Mouse (Mus musculus) adrenal gland, postnatal 14 days (tissue): Measurements from ENCODE around the gene Fars2. TPM values are rescaled to one million over a fixed set of nuclear protein-coding genes. Genes with fewer than 3 reads are reported as not detected.

Experiments
- DNase-seq: peaks from one replicate; pipeline ENCODE4 v3.0.0; 2021; ENCODE audit warnings: mixed read lengths
- total RNA-seq: library from RNA; stranded (reverse); gene quantifications from 2 replicates; pipeline ENCODE4 v1.2.3, GENCODE M21; 2021

Gene Fars2
- total RNA-seq, 1 experiment from 2014 or later: 83.6 TPM

DNA sequence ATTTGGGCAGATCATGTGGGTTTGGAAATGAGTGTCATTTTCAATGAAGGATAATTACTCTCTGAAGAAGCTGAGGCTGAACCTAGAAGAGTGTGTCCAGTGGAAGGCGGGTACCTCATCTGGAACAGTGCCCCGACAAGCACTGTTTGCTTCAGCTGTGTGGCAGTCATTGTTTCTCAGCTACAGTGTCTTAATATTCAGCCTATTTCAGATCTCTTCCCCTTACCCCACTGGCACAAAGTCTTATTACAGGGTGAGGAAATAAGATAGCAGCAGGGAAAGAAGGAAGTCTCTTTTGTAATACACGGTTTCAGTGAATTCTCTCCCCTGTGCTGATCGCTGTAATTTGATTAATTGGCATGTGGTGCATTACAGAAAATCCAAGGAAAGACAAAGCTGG lies 101.1 kb downstream of the Fars2 start:
- DNase-seq: no peak

DNA sequence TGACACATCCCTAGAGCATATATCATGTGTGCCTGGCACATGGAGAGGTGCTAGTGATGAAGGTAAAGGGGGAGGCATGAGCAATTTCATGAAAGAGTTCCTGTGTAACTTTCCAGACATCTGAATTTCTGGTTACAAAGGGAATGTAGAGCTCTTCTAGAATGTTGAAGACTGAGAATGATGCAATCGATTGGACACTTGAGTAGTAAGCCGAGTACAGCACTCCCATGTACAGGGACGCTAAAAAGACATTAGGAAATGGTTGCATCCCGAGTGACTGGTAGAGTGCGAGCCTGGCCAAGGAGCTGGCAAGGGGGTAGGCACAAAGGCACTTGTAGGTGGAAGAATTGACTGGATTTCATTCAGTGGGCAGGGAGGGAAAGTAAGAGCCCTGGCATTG lies 102.3 kb downstream of the Fars2 start:
- DNase-seq: no peak

DNA sequence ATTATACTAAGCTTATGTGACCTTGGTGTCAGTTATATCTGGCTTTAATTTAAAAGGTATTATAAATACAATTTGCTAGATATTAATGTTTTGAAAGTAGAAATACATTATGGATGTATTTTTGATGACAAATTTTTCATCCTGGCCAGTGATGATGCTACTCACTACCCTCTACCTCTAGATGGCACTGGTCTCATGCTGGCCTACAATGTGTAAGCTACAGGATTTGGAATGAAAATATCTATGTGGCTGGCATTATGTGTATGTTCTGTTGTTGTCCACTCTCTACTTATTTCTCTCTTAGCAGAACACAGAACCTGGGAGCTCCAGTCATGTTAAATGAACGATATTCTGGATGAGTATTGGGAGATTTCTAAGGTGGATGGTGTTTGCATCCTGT lies 104.7 kb downstream of the Fars2 start:
- DNase-seq: no peak

GRCm38 (mm10) chr13:36222721-36223120 lies 105.5 kb downstream of the Fars2 start:
- no peak for DNase-seq

DNA sequence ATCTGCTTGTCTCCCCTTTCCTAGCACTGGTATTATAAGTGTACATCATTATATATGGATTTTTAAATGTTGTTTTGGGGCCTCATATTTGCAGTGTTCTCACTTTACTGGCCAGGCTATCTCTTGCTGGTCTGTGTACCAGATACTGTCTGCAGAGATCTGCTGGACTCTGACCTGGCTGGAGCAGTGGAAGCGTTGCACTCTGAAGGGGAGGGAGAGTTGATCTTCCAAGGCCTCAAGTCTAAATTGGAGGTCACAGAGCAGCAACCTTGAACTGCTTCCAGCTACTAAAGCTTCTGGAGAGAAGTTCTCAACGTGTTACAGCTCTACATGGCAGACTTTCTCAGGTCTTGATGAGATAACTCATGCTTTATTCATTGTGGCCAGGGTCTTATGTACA lies 107.2 kb downstream of the Fars2 start:
- DNase-seq: peak; percentile 47

DNA sequence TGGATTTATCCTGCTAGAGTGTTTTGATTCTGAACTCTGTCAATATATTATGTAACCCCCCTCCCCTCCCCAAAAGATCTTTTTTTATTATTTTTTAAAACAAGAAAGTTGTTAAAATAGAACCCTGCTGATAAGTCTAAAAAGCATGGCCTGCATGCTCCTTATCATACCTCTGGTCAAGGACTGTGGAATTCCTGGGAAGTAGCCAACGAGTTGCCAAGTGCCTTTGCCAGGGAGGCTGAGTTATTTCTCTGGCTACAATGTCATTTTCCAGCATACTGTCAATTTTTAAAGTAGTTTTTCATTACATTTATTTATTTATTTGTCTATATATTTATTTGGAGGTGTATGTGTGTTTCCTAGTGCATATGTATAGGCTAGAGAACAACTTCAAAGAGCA lies 125.0 kb downstream of the Fars2 start:
- peak; percentile 80 for DNase-seq

- DNase-seq: no peak
Observed at GRCm38 (mm10) chr13:36253936-36254335, 136.7 kb downstream of the Fars2 start.

DNA sequence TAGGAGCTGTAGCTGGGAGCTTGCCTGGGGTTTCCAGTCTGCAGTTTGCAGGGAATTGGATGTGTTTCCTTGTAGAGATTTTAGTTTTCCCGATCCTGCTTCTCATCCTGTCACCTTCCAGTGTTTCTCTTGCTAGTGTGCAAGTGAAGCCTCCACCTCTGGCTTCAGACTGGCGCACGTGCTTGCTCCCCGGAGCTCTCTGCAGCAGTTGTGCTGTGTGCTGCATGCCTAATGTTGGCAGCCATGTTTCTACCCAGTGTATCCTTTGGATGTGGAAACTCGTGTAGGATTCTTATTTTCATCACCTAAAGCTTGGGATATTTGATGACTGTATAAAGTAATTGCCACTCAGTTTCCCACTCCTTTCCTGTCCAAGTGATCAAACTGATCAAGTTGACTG lies 140.0 kb downstream of the Fars2 start:
- DNase-seq: no peak

DNA sequence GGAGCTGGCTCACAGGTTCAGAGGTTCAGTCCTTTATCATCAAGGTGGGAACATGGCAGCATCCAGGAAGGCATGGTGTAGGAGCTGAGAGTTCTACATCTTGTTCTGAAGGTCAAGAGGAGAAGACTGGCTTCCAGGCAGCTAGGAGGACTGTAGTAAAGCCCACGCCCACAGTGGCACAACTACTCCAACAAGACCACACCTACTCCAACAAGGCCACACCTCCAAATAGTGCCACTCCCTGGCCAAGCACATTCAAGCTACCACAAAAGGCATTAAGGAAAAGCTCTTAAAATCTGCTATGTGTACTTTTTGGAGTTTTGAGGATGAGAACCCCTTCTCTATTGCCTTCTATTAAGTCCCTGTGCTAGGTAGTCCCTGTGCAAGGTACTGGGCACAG lies 142.5 kb downstream of the Fars2 start:
- DNase-seq: no peak

- no peak for DNase-seq
Observed at GRCm38 (mm10) chr13:36261299-36261698, 144.1 kb downstream of the Fars2 start.

DNA sequence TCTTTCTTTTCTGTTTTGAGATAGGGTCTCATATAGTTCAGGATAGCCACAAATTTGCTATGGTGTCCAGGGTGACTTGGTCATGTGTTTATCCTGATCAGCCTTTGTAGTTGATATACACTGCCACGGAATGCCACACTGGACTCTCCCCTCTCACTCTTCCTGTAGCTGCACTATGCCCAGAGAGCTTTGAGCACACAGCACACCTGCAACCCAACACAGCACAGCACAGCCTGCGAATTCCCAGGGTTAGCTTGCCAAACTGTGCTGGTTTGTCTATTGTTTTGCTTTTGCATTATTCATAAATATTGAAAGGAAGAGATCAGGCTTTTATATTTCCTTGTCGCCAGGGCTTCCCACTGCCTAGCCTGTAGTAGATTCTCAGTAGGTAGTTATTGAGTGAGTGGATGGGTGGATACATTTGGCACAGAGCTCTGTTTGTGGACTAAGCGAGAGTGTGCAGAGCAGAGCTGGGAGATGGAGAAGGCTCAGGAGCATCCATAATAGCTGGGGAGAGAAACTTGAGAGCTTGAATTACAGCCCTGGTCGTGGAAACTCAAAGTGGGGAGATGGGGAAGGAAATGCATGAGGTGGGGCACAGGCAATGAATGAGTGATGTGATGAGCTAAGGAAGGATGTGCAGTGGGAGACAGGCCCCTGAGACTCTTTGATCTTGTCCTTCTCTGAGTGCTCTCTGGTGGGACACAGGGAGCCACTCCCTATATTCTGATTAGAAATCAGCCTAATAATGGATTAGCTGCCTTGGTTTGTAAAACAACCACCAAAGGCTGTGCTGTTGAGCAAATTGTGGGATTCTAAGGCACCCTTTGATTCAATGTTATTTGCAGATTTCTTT lies 146.3 kb downstream of the Fars2 start:
- DNase-seq: no peak

GRCm38 (mm10) chr13:36264391-36264790 lies 147.2 kb downstream of the Fars2 start:
- no peak for DNase-seq

- DNase-seq: no peak
Observed at GRCm38 (mm10) chr13:36265342-36265744, 148.1 kb downstream of the Fars2 start.

DNA sequence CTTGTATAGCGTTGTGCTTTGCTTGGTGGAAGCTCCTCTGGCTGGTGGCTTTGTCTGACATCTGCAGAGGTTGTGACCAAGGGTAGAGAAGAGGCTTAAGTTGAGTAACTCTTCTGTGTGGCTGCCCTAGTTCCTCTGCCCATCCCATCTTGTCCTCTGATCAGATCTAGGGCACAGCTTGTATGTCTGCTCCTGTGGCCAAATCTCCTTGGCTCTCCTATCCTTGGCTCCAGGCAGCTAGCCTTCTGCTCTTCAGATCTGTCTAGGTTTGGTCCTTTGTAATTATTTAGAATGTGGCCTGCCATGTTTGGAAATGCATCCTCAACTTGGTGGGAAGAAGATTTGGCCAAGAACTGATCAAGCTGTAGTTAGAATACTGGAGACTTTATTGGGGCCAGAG lies 150.2 kb downstream of the Fars2 start:
- DNase-seq: no peak

DNA sequence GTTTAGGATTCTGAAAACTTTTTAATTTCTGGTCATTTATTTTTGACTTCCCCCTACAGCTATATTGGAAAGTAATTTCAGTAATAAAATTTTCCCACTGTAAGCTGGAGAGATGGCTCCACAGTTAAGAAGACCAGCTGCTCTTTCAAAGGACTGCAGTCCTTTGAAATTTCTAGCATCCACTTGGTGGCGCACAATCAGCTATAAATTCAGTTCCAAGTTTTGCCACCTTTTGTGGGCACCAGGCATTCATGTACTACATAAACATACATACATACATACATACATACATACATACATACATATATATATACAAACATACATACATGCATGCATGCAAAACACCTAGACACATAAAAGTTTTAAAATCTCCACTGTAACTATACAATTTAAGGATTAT lies 153.7 kb downstream of the Fars2 start:
- DNase-seq: no peak

DNA sequence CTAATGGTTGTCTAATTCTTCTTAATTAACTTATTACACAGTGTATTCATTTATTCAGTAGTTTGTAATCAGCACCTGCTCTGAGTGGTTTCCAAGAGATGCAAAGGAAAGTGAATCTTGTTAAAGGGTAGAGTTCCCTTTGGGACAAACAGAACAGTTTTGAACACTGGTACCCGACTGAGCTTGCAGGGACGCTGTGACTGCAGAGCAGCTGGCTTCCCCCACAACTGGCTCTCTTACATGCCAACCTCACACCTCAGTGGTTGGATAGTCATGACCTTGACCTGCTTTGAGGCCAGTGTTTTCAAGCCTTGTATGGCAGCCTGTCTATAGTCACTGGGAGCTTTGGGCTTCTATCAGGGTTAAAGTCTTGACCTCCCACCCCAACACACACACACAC lies 156.3 kb downstream of the Fars2 start:
- peak; percentile 5 for DNase-seq

- DNase-seq: peak; percentile 5
Observed at GRCm38 (mm10) chr13:36276194-36276593, 159.0 kb downstream of the Fars2 start.

DNA sequence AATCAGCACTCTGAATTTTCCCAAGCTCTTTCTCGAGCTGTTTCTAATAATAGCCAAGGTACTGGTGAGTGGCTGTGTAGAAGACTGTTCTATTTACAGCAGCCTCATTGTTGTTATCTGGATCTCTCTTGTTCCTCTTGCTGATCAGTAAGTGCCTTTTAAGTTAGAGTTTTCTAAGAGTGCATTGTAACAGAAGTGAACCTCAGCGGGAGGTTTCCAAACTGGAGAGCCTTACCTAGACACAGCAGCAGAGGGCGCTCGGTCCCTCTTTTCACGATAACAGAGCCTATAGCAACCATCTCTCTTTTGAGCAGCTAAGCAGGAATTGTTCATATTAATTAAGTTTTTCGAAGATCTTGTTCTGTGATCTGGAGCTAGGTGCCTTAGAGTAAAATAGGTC lies 164.8 kb downstream of the Fars2 start:
- DNase-seq: peak; percentile 75

DNA sequence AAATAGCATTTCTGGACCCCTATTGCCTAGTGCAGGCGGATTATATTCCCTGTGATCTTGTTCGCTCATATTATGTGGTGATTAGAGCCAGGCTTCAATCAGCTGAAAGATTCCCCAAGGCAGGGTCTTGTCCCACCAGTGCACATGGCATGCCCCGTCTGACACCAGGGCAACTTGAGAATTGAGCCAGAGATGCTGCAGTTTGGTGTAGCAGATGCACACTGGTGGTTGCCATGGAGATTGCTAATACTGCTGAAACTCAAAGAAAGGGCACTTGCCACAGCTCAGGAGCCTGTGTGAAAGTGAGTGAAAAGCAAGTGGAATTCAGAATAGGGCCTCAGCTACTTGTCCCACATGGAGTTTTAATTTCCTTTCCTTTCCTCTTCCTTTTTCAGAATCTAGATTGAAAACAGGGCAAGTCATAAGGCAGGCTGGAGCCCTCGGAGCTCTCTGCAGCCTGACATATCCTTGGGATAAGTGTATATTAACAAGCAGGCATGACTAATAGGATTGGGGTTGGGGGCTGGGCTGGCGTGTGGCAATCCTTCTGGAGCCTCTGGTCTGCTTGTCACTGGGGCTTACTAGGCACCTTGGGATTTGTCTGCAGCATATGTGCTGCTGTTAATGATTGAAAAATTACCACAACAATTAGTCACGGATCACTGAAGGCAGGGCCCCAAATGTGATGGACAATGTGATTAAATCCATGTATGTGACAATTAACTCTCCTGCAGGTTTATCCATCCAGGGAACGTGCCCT lies 165.8 kb downstream of the Fars2 start:
- peak; percentile 19 for DNase-seq

DNA sequence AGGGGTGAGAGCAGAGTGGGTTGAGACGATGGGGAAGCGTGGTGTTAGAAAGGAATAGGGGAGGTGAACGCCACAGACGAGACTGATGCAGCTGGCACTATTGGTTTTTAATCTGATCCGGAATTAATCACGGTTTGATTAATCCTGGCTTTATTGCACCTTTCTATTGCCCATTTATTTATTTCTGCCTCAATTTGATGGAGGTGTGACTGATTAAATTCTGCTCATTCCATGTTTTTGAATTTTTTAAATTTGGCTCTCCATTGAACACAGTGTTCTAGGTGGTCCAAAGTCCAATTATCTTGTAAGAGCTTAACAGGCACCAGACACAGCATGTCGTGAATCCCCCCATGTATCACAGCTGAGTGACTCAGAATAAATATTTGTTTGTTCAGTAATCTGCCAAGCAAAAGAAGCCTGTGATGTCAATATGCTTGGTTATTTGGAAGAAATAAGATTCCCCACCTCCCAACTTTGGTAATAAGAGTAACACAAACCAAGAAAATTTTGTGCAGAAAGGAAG lies 166.4 kb downstream of the Fars2 start:
- no peak for DNase-seq

GRCm38 (mm10) chr13:36284097-36284496 lies 166.9 kb downstream of the Fars2 start:
- DNase-seq: no peak

DNA sequence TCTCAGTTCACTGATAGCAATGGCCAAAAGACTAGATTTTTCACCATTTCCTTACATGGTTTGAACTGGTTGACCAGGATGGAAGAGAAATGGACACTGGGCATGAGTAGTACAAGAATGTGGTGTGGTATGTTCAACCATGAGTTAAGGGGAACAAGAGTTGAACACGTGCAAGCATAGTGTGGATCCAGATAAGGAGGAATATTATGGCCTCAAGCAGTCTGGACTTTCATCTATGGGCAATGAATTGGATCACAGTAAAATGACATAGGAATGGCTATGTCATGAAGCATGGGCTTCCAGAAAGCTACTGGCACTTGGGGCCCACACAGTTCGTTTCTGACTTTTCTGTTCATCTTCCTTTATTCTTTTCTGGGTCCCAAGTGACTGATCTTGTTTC lies 168.0 kb downstream of the Fars2 start:
- no peak for DNase-seq

DNA sequence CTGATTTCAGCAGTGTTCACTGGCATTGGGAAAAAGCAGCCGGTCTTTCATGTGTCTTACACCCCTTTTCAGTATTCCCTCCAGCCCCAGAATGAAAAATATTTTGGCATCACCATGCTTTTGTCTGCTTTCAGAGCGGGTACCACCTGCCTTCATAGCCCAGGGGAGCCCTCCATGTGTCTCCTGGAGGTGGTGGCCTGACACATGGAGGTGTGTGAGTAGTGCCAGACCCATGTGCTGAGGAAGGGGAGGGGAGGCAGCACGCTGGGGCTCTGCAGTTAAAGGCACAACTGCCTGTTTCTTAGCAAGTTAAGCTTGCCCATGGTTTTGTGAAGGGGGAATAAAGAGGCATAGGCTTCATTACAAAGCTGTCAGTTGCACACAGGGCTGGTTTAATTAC lies 176.3 kb downstream of the Fars2 start:
- no peak for DNase-seq
